7 mouse cellular contexts compared by ENCODE assay signal in genomic region chr11:96035133-96035532, GRCm38 (mm10). TPM values are rescaled to one million over a fixed set of nuclear protein-coding genes. Genes with fewer than 3 reads are reported as not detected.
A peak's percentile ranks its signal among the peaks of the same experiment; 100 is the strongest.
DNase-seq lines count a peak whose midpoint lies in the region; ATAC-seq and TF ChIP-seq lines count a peak whose summit lies in the region.

No protein-coding gene starts in this region.

- no peaks in the 10 kb centered on the region for H3K9me3 ChIP-seq in forebrain, postnatal 0 days (ENCODE audit: low read length)
- no peaks in the 10 kb centered on the region for H3K9me3 ChIP-seq in lung, embryonic 16.5 days (ENCODE audit: control insufficient read depth, low read length)

- H3K4me1 ChIP-seq in forebrain, postnatal 0 days (ENCODE audit: insufficient read depth), result peaks cover 11% of the 10 kb centered on the region; the same call in 1 of the 2 replicates
- H3K4me1 ChIP-seq in lung, embryonic 16.5 days (replicated peaks; ENCODE audit: control insufficient read depth, insufficient read depth, low read length), result peaks cover 5% of the 10 kb centered on the region

- intact Hi-C loops in left cerebral cortex, adult 2 months (cut with DNase I), result loop anchor here (2.0 kb wide), 1 partner anchor 30 kb away; the partner anchor contains the start of gene Ube2z
- intact Hi-C loops in left cerebral cortex, postnatal 25 days (cut with DNase I), result no loop called here

- no peak for DNase-seq in left cerebral cortex, adult 2 months (ENCODE audit: extremely low spot score in 1 of 2, low spot score in 2 of 2)
- no peak for DNase-seq in left cerebral cortex, postnatal 25 days (ENCODE audit: low spot score in 2 of 2)
- peak; percentile 42 for DNase-seq in cerebellum, adult 9-11 months
- DNase-seq in forebrain, postnatal 0 days, result no peak
- no peak for DNase-seq in urinary bladder, adult 18-20 months (ENCODE audit: low spot score in 2 of 2)

- H3K27ac ChIP-seq in left cerebral cortex, adult 2 months, result peak overlapping the region; percentile 74
- peak overlapping the region; percentile 47 for H3K27ac ChIP-seq in forebrain, postnatal 0 days (ENCODE audit: low read depth, low read length)
- peak overlapping the region; percentile 37; the same call in 1 of the 2 replicates for H3K27ac ChIP-seq in lung, embryonic 16.5 days (ENCODE audit: low read length)

- TF ChIP-seq CTCF in left cerebral cortex, adult 2 months (IDR thresholded peaks at IDR 0.05), result no peak
- no peak for TF ChIP-seq CTCF in forebrain, postnatal 0 days (IDR thresholded peaks at IDR 0.05; ENCODE audit: low read depth)

- ATAC-seq in forebrain, postnatal 0 days, result peak; percentile 27; the same call in 1 of the 2 replicates
- 0 out of 2 replicates have a peak, but pooled peaks have one; percentile 8 for ATAC-seq in lung, embryonic 16.5 days (ENCODE audit: low read depth)
- ATAC-seq in CD4-positive, CD25-positive, alpha-beta regulatory T cell, adult 4 months, result no peak

- peak overlapping the region; percentile 82 for H3K9ac ChIP-seq in forebrain, postnatal 0 days
- H3K9ac ChIP-seq in lung, embryonic 16.5 days (ENCODE audit: low read length), result peak overlapping the region; percentile 85

- 10% methylated on average over 6 of the region's 6 CpGs for WGBS in forebrain, postnatal 0 days
- WGBS in lung, embryonic 16.5 days, result 9% methylated on average over 6 of the region's 6 CpGs

- peak overlapping the region; percentile 90 for H3K4me3 ChIP-seq in left cerebral cortex, adult 2 months
- peak overlapping the region; percentile 71 for H3K4me3 ChIP-seq in forebrain, postnatal 0 days (ENCODE audit: low read depth, low read length)
- peak overlapping the region; percentile 87 for H3K4me3 ChIP-seq in lung, embryonic 16.5 days (ENCODE audit: low read length)

- peaks cover 4% of the 10 kb centered on the region; the same call in 1 of the 2 replicates for H3K36me3 ChIP-seq in forebrain, postnatal 0 days (ENCODE audit: insufficient read depth)
- 0 out of 2 replicates have a peak, but pooled peaks cover 4% of the 10 kb centered on the region for H3K36me3 ChIP-seq in lung, embryonic 16.5 days (ENCODE audit: control insufficient read depth, insufficient read depth, low read length)

- H3K27me3 ChIP-seq in forebrain, postnatal 0 days (ENCODE audit: insufficient read depth, low read length), result no peaks in the 10 kb centered on the region
- no peaks in the 10 kb centered on the region for H3K27me3 ChIP-seq in lung, embryonic 16.5 days (ENCODE audit: control insufficient read depth, insufficient read depth, low read depth, low read length)

- peak overlapping the region; percentile 83 for H3K4me2 ChIP-seq in forebrain, postnatal 0 days (ENCODE audit: low read depth)
- H3K4me2 ChIP-seq in lung, embryonic 16.5 days (ENCODE audit: low read depth, low read length), result peak overlapping the region; percentile 96

RNA-seq across cellular contexts. Expression of gene Snf8, which starts 0.4 kb away (rescaled TPM):
- 100 to 1,000 TPM; 102 to 103 TPM for total RNA-seq in left cerebral cortex, adult 2 months (2021)
- total RNA-seq in left cerebral cortex, postnatal 25 days (2021), result 10 to 100 TPM; 95.0 to 97.4 TPM
- 36.5 and 36.7 TPM in 2 replicates for total RNA-seq in forebrain, postnatal 0 days (2014; rRNA removed)
- 112 and 120 TPM in 2 replicates for polyA plus RNA-seq in forebrain, postnatal 0 days (2015; fragmentation: Nextera tagmentation; extraction: Ambion mirVana)
- 84.3 and 92.0 TPM in 2 replicates for polyA plus RNA-seq in lung, embryonic 16.5 days (2015; fragmentation: Nextera tagmentation; extraction: Ambion mirVana)
- polyA plus RNA-seq in CD4-positive, CD25-positive, alpha-beta regulatory T cell, adult 4 months (2017; shearing (Covaris generic)), result 10 to 100 TPM; 32.8 to 42.6 TPM

RNA-seq across cellular contexts. Expression of gene Gip, which starts 10.8 kb away (rescaled TPM):
- total RNA-seq in left cerebral cortex, adult 2 months (2021), result not detected
- total RNA-seq in left cerebral cortex, postnatal 25 days (2021), result not detected
- not detected in 2 replicates for total RNA-seq in forebrain, postnatal 0 days (2014; rRNA removed)
- not detected in 2 replicates for polyA plus RNA-seq in forebrain, postnatal 0 days (2015; fragmentation: Nextera tagmentation; extraction: Ambion mirVana)
- polyA plus RNA-seq in lung, embryonic 16.5 days (2015; fragmentation: Nextera tagmentation; extraction: Ambion mirVana), result not detected in 2 replicates
- polyA plus RNA-seq in CD4-positive, CD25-positive, alpha-beta regulatory T cell, adult 4 months (2017; shearing (Covaris generic)), result not detected

RNA-seq across cellular contexts. Expression of gene Igf2bp1, which starts 29.4 kb away (rescaled TPM):
- total RNA-seq in left cerebral cortex, adult 2 months (2021), result under 1 TPM; 0.23 to 0.45 TPM
- under 1 TPM; 0.18 to 0.34 TPM for total RNA-seq in left cerebral cortex, postnatal 25 days (2021)
- total RNA-seq in forebrain, postnatal 0 days (2014; rRNA removed), result 3.0 and 3.3 TPM in 2 replicates
- polyA plus RNA-seq in forebrain, postnatal 0 days (2015; fragmentation: Nextera tagmentation; extraction: Ambion mirVana), result 1.8 and 2.5 TPM in 2 replicates
- polyA plus RNA-seq in lung, embryonic 16.5 days (2015; fragmentation: Nextera tagmentation; extraction: Ambion mirVana), result 31.0 and 36.2 TPM in 2 replicates
- polyA plus RNA-seq in CD4-positive, CD25-positive, alpha-beta regulatory T cell, adult 4 months (2017; shearing (Covaris generic)), result not detected

RNA-seq across cellular contexts. Expression of gene Ube2z, which starts 30.1 kb away (rescaled TPM):
- total RNA-seq in left cerebral cortex, adult 2 months (2021), result 10 to 100 TPM; 53.5 to 57.9 TPM
- 10 to 100 TPM; 54.9 to 58.7 TPM for total RNA-seq in left cerebral cortex, postnatal 25 days (2021)
- total RNA-seq in forebrain, postnatal 0 days (2014; rRNA removed), result 54.9 and 56.2 TPM in 2 replicates
- polyA plus RNA-seq in forebrain, postnatal 0 days (2015; fragmentation: Nextera tagmentation; extraction: Ambion mirVana), result 29.4 and 35.4 TPM in 2 replicates
- polyA plus RNA-seq in lung, embryonic 16.5 days (2015; fragmentation: Nextera tagmentation; extraction: Ambion mirVana), result 36.7 and 38.4 TPM in 2 replicates
- 10 to 100 TPM in 1 of 2 experiments, 1 to 10 TPM in 1; 7.9 to 10.0 TPM for polyA plus RNA-seq in CD4-positive, CD25-positive, alpha-beta regulatory T cell, adult 4 months (2017; shearing (Covaris generic))

RNA-seq across cellular contexts. Expression of gene Atp5g1, which starts 40.3 kb away (rescaled TPM):
- total RNA-seq in left cerebral cortex, adult 2 months (2021), result 100 to 1,000 TPM; 328 to 333 TPM
- total RNA-seq in left cerebral cortex, postnatal 25 days (2021), result 100 to 1,000 TPM; 435 to 483 TPM
- total RNA-seq in forebrain, postnatal 0 days (2014; rRNA removed), result 348 and 355 TPM in 2 replicates
- 925 and 1,026 TPM in 2 replicates for polyA plus RNA-seq in forebrain, postnatal 0 days (2015; fragmentation: Nextera tagmentation; extraction: Ambion mirVana)
- 464 and 478 TPM in 2 replicates for polyA plus RNA-seq in lung, embryonic 16.5 days (2015; fragmentation: Nextera tagmentation; extraction: Ambion mirVana)
- 100 to 1,000 TPM; 289 to 328 TPM for polyA plus RNA-seq in CD4-positive, CD25-positive, alpha-beta regulatory T cell, adult 4 months (2017; shearing (Covaris generic))
